Mouse (Mus musculus) lung, adult 2 months (tissue): ENCODE data around the gene Tpgs1. TPM values are rescaled to one million over a fixed set of nuclear protein-coding genes. Genes with fewer than 3 reads are reported as not detected.
A peak's percentile ranks its signal among the peaks of the same experiment; 100 is the strongest.

Experiments used
- DNase-seq: peaks from one replicate; pipeline ENCODE4 v3.0.0; 2022
- H3K4me1 ChIP-seq: fragments of 200-500 bp; 2 replicates; pipeline ENCODE4 v1.6.1; 2011; ENCODE audit warnings: low read length; ENCODE audit not compliant: control insufficient read depth, insufficient read depth
- H3K4me3 ChIP-seq: fragments of 200-500 bp; replicated peaks from 2 replicates; pipeline ENCODE3; 2011; ENCODE audit warnings: low read depth, mild to moderate bottlenecking, control low read depth, low read length; ENCODE audit errors: extremely low read depth
- CTCF ChIP-seq: fragments of 200-500 bp; IDR thresholded peaks from 2 replicates; pipeline ENCODE4 v1.5.1; 2011; ENCODE audit warnings: mild to moderate bottlenecking, low read length, control low read depth; ENCODE audit not compliant: insufficient read depth
- POLR2A ChIP-seq: fragments of 200-500 bp; IDR thresholded peaks from 2 replicates; pipeline ENCODE4 v1.6.1; 2011; ENCODE audit warnings: low read depth, mild to moderate bottlenecking, control low read depth, low read length, borderline replicate concordance; ENCODE audit errors: extremely low read depth
- WGBS: fragments of 180-500 bp; shearing (Covaris S2); methylation state at CpG from one replicate; pipeline ENCODE4 v1.1.7; 2018; 5-methylcytosine and 5-hydroxymethylcytosine counted together
- polyA plus RNA-seq: library from polyadenylated mRNA; depleted of rRNA; stranded (reverse); fragments of >200 nt; gene quantifications from 2 replicates; pipeline ENCODE4 v1.2.3, GENCODE M21; 2012

Gene Tpgs1
- polyA plus RNA-seq, 1 experiment: 70.4 TPM

GRCm38 (mm10) chr10:79665051-79665450 is 4.1 kb upstream of the Tpgs1 start:
- peaks cover under 1% of the 10 kb centered on the region; the same call in 1 of the 2 replicates for H3K4me1 ChIP-seq
- no peak for TF ChIP-seq CTCF
- no peak for TF ChIP-seq POLR2A
- no peak for DNase-seq
- no peak overlapping the region for H3K4me3 ChIP-seq
- 79% methylated on average over 8 of the region's 8 CpGs for WGBS

GRCm38 (mm10) chr10:79666493-79666892 is 2.7 kb upstream of the Tpgs1 start:
- H3K4me1 ChIP-seq: peaks cover 3% of the 10 kb centered on the region; the same call in 1 of the 2 replicates

DNA sequence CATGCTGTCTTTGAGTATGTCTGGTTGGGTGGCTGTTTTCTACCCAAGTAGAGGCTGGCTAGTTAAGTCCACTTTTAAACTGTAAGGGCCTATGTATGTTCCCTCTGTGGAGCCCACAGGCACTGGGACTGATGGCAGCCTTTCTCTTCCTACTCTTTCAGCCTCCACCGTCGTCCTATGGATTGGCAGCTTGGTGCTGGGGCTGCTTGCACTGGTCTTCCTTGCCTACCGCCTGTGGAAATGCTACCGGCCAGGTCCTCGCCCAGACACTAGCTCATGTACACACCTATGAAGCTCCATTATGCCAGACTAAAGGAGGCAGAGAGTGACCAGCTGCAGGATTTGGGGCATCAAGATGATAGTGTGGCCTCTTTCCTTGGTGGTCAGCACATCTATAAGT is 1.1 kb upstream of the Tpgs1 start:
- H3K4me3 ChIP-seq: no peak overlapping the region
- TF ChIP-seq CTCF (no peak), POLR2A (no peak)
- H3K4me1 ChIP-seq: peaks cover 3% of the 10 kb centered on the region; the same call in 1 of the 2 replicates
- no peak for DNase-seq
- WGBS: 78% methylated on average over 5 of the region's 5 CpGs

More at GRCm38 (mm10) chr10:79666493-79666892, 2.7 kb upstream of the Tpgs1 start:
- no peak for TF ChIP-seq CTCF
- no peak for TF ChIP-seq POLR2A
- H3K4me3 ChIP-seq: no peak overlapping the region
- DNase-seq: no peak
- 65% methylated on average over 9 of the region's 9 CpGs for WGBS

DNA sequence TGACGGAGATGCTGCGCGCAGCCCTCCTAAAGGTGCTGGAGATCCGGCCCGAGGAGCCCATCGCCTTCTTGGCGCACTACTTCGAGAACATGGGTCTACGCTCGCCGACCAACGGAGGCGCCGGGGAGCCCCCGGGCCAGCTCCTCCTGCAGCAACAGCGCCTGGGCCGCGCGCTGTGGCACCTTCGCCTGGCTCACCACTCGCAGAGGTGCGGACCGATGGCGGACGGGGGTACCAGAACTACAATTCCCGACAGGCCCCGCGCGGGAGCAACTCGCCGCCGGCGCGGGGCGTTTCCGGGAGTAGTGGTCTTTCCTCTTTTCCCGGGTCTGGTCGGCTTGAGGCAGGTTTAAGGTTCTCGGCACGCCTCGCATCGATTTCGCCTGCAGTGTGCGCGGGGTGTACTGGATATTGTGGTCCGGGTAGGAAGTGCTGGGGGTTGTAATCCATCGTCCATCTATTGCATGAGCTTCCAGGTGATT is 448 bp downstream of the Tpgs1 start:
- peaks cover 3% of the 10 kb centered on the region; the same call in 1 of the 2 replicates for H3K4me1 ChIP-seq
- no peak for TF ChIP-seq CTCF
- DNase-seq: peak; percentile 84
- WGBS: under 1% methylated on average over 47 of the region's 47 CpGs
- H3K4me3 ChIP-seq: peak overlapping the region; percentile 80

DNA sequence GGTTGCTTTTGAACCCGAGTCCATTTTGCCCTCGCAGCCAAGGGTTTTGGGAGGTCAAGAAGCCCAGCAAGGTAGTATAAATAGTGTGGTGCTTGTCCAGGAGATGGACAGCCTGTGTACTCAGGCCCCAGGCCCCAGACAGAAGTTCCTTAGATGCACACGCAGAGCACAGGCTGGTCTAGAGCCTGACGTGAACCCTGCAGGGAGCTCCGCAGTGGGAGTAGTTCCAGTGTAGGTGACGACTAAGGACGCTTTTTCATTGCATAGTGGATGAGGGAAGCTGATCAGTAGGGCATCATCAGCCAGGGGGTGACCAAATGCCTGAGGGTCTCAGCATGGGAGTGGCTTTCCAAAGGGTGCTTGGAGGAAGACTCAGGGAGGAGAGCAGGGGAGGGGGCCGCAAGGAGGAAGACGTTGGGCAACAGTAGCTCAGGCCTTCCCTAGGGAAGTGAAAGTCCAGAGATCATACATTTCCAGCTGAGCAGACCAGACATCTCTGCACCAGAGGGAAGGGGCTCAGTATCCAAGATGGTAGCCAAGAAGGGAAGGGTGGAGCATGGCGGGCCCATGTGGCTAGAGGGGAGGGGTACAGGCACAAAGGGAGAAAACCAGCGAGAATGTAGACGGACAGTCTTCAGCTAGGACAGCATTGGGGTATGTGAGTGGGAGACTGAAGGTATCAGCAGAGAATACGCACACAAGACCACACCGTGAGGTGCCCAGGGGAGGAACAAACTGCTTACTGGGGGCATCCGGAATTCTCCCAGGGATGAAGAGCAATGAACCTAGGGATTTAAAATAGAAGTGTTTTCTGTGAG is 1.1 kb downstream of the Tpgs1 start:
- peaks cover 3% of the 10 kb centered on the region; the same call in 1 of the 2 replicates for H3K4me1 ChIP-seq
- peak overlapping the region; percentile 80 for H3K4me3 ChIP-seq
- WGBS: 32% methylated on average over 15 of the region's 15 CpGs

GRCm38 (mm10) chr10:79671396-79672087 is 2.4 kb downstream of the Tpgs1 start:
- TF ChIP-seq CTCF (no peak), POLR2A (no peak)
- peaks cover 3% of the 10 kb centered on the region; the same call in 1 of the 2 replicates for H3K4me1 ChIP-seq
- H3K4me3 ChIP-seq: no peak overlapping the region
- 69% methylated on average over 6 of the region's 6 CpGs for WGBS
- no peak for DNase-seq

More for the DNA sequence above, 1.1 kb downstream of the Tpgs1 start:
- TF ChIP-seq POLR2A: no peak
- no peak for TF ChIP-seq CTCF
- DNase-seq: no peak

DNA sequence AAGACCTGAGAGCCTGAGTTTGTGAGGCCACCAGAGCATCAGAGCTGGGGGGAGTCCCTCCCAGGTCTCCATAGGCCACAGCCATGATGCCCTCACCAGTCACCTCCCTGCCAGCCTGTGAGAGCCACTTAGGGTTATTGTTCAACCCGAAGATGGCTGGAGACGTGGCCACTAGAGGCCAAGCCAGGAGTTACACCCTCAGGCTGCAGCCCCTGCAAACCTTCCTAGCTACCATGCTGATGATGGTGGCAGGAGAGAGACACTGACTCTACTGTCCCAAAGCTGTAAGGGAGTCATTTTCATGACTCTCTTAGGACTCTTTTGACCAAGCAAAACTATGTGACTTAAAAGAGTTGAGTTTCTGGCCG is 2.9 kb downstream of the Tpgs1 start:
- no peak for DNase-seq
- Histone ChIP-seq H3K4me3 (no peak overlapping the region), H3K4me1 (peaks cover 3% of the 10 kb centered on the region; the same call in 1 of the 2 replicates)
- 60% methylated on average over 3 of the region's 3 CpGs for WGBS
- TF ChIP-seq POLR2A: no peak
- TF ChIP-seq CTCF: 0 out of 2 replicates have a peak, but pooled peaks have one; percentile 3

DNA sequence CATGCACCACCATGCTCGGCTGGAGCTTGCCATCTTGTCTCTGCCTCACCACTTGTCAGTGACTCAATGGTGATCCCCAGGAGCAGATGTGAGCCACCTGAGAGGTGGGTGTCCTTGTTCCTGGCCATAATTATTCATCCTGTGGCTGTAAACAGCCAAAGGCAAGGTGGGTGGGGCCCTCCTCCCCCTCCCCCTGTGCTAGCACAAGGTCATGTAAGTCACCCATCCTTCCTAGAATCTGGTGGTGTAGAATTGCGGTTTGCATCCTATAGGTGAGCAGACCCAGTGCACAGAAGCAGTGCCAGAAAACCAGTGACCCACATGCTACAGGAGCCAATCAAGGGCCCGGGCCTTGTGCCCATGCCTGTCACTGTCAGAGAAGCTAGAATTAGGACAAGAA is 3.9 kb downstream of the Tpgs1 start:
- TF ChIP-seq POLR2A: no peak
- no peak for TF ChIP-seq CTCF
- Histone ChIP-seq H3K4me3 (no peak overlapping the region), H3K4me1 (peaks cover 3% of the 10 kb centered on the region; the same call in 1 of the 2 replicates)
- WGBS: 95% methylated on average over 3 of the region's 3 CpGs
- DNase-seq: no peak

DNA sequence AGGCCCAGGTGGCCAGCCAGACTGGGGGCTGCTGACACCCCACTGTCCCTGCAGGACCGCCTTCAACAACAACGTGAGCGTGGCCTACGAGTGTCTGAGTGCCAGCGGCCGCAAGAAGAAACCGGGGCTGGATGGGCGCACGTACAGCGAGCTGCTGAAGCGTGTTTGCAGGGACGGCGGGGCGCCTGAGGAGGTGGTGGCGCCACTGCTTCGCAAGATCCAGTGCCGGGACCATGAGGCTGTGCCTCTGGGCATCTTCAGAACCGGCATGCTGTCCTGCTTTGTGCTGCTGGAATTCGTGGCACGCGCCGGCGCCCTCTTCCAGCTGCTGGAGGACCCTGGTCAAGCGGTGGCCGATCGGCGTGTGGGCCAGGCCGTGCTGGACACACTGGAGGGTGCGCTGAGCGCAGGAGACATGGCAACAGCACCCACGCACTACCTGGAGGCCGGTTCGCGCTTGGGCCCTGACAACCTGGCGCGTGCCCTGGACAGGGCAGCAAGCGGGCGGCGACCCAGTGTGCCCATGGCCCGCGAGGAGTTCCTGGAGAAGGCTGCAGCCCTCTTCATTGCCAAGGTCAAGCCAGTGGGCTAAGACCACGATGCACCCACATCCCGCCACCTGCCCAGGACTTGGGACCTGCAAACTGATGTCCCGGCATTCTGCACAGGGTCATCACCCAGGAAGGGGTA is 6.3 kb downstream of the Tpgs1 start:
- no peaks in the 10 kb centered on the region for H3K4me1 ChIP-seq
- H3K4me3 ChIP-seq: no peak overlapping the region
- DNase-seq: no peak
- TF ChIP-seq CTCF: no peak
- no peak for TF ChIP-seq POLR2A
- WGBS: 67% methylated on average over 44 of the region's 44 CpGs
